16 mouse cellular contexts compared by ENCODE assay signal in genomic region chr10:79615860-79616259, GRCm38 (mm10). TPM values are rescaled to one million over a fixed set of nuclear protein-coding genes. Genes with fewer than 3 reads are reported as not detected.
A peak's percentile ranks its signal among the peaks of the same experiment; 100 is the strongest.
DNase-seq lines count a peak whose midpoint lies in the region; ATAC-seq and TF ChIP-seq lines count a peak whose summit lies in the region.
"Had no signal": no experiment of that assay in that cellular context is flagged by ENCODE, and none has a peak within 500 bp of the region (broad histone marks: within the 10 kb centered on the region; RNA-seq: fewer than 3 reads in every experiment).

No protein-coding gene starts in this region.

- H3K4me3 ChIP-seq in hindbrain, postnatal 0 days (ENCODE audit: low read length): no peak overlapping the region
- H3K4me3 ChIP-seq in hindbrain, embryonic 14.5 days (replicated peaks; ENCODE audit: low read length): no peak overlapping the region
- no peak overlapping the region for H3K4me3 ChIP-seq in intestine, postnatal 0 days (ENCODE audit: low read depth, low read length)

- TF ChIP-seq CTCF in hindbrain, postnatal 0 days (IDR thresholded peaks at IDR 0.05; ENCODE audit: low read depth): no peak
- TF ChIP-seq CTCF in intestine, postnatal 0 days (IDR thresholded peaks at IDR 0.05; ENCODE audit: low read depth): no peak

- H3K4me1 ChIP-seq in hindbrain, postnatal 0 days (ENCODE audit: insufficient read depth, low read length): peaks cover 17% of the 10 kb centered on the region
- peaks cover 20% of the 10 kb centered on the region for H3K4me1 ChIP-seq in hindbrain, embryonic 14.5 days (replicated peaks; ENCODE audit: control insufficient read depth, insufficient read depth, low read length)
- H3K4me1 ChIP-seq in intestine, postnatal 0 days (replicated peaks; ENCODE audit: control insufficient read depth, insufficient read depth, low read length): no peaks in the 10 kb centered on the region; the same call in none of the 2 replicates

- peak; percentile 70 for DNase-seq in hindbrain, postnatal 0 days (ENCODE audit: low spot score)
- DNase-seq in hindbrain, embryonic 14.5 days (ENCODE audit: low spot score): no peak
- peak; percentile 44 for DNase-seq in R1 (ENCODE audit: low read depth, low spot score)
- peak; percentile 58 for DNase-seq in cerebellum, adult 9-10 months
- DNase-seq in urinary bladder, adult 18-20 months (ENCODE audit: low spot score in 2 of 2): no peak
- DNase-seq in spleen, postnatal 14 days (ENCODE audit: low spot score in 2 of 2): no peak
- DNase-seq: heart, postnatal 10 days; kidney, adult 8-10 months; lung, postnatal 14 days had no signal

- H3K27ac ChIP-seq in hindbrain, postnatal 0 days: 0 out of 2 replicates have a peak overlapping the region, but pooled peaks have one; percentile 16
- no peak overlapping the region for H3K27ac ChIP-seq in hindbrain, embryonic 14.5 days
- H3K27ac ChIP-seq in intestine, postnatal 0 days (ENCODE audit: low read depth, low read length): no peak overlapping the region

- 9% methylated on average over 8 of the region's 8 CpGs for WGBS in hindbrain, postnatal 0 days
- 7% methylated on average over 8 of the region's 8 CpGs for WGBS in hindbrain, embryonic 14.5 days
- WGBS in intestine, postnatal 0 days: 8% methylated on average over 8 of the region's 8 CpGs

- H3K9me3 ChIP-seq in hindbrain, postnatal 0 days (ENCODE audit: low read length): no peaks in the 10 kb centered on the region
- H3K9me3 ChIP-seq in hindbrain, embryonic 14.5 days (ENCODE audit: control insufficient read depth, low read length): no peaks in the 10 kb centered on the region
- H3K9me3 ChIP-seq in intestine, postnatal 0 days (ENCODE audit: control insufficient read depth): no peaks in the 10 kb centered on the region

- no peak for ATAC-seq in hindbrain, postnatal 0 days
- ATAC-seq in hindbrain, embryonic 14.5 days (ENCODE audit: low FRiP score): no peak
- 0 out of 2 replicates have a peak, but pooled peaks have one; percentile 7 for ATAC-seq in intestine, postnatal 0 days

- H3K9ac ChIP-seq in hindbrain, postnatal 0 days (replicated peaks; ENCODE audit: low read length): 0 out of 2 replicates have a peak overlapping the region, but pooled peaks have one; percentile 13
- H3K9ac ChIP-seq in hindbrain, embryonic 14.5 days: no peak overlapping the region
- no peak overlapping the region for H3K9ac ChIP-seq in intestine, postnatal 0 days (ENCODE audit: low read depth, low read length)

- no peaks in the 10 kb centered on the region for H3K36me3 ChIP-seq in hindbrain, postnatal 0 days (ENCODE audit: insufficient read depth, low read length)
- H3K36me3 ChIP-seq in hindbrain, embryonic 14.5 days (replicated peaks; ENCODE audit: control insufficient read depth, insufficient read depth): peaks cover 6% of the 10 kb centered on the region
- no peaks in the 10 kb centered on the region for H3K36me3 ChIP-seq in intestine, postnatal 0 days (ENCODE audit: control insufficient read depth, insufficient read depth)

- no peak overlapping the region for H3K4me2 ChIP-seq in hindbrain, postnatal 0 days (ENCODE audit: low read depth, low read length)
- H3K4me2 ChIP-seq in hindbrain, embryonic 14.5 days (replicated peaks): no peak overlapping the region
- no peak overlapping the region for H3K4me2 ChIP-seq in intestine, postnatal 0 days (replicated peaks; ENCODE audit: low read depth)

- H3K27me3 ChIP-seq in hindbrain, postnatal 0 days (ENCODE audit: insufficient read depth, low read length): 0 out of 2 replicates have a peak, but pooled peaks cover 10% of the 10 kb centered on the region
- peaks cover 20% of the 10 kb centered on the region for H3K27me3 ChIP-seq in hindbrain, embryonic 14.5 days (ENCODE audit: control insufficient read depth, insufficient read depth, low read length)
- H3K27me3 ChIP-seq in intestine, postnatal 0 days (replicated peaks; ENCODE audit: control insufficient read depth, insufficient read depth, low read length): peaks cover 19% of the 10 kb centered on the region

RNA-seq across cellular contexts. Expression of gene C2cd4c, which starts 2.0 kb away (rescaled TPM):
- total RNA-seq in hindbrain, postnatal 0 days (2014; rRNA removed): 31.9 and 37.6 TPM in 2 replicates
- polyA plus RNA-seq in hindbrain, postnatal 0 days (2015; fragmentation: Nextera tagmentation; extraction: Ambion mirVana): 1.0 and 1.1 TPM in 2 replicates
- polyA plus RNA-seq in hindbrain, embryonic 14.5 days (2014; fragmentation: Nextera tagmentation; extraction: Ambion mirVana): 0.99 and 1.2 TPM in 2 replicates
- 0.05 TPM in 2 replicates for polyA plus RNA-seq in intestine, postnatal 0 days (2015; fragmentation: Nextera tagmentation; extraction: Ambion mirVana)
- total RNA-seq: granulocyte monocyte progenitor cell, adult 5-6 weeks; heart, postnatal 10 days had no signal

RNA-seq across cellular contexts. Expression of gene Shc2, which starts 21.9 kb away (rescaled TPM):
- 66.2 and 67.9 TPM in 2 replicates for total RNA-seq in hindbrain, postnatal 0 days (2014; rRNA removed)
- 19.8 and 21.3 TPM in 2 replicates for polyA plus RNA-seq in hindbrain, postnatal 0 days (2015; fragmentation: Nextera tagmentation; extraction: Ambion mirVana)
- 19.8 and 20.8 TPM in 2 replicates for polyA plus RNA-seq in hindbrain, embryonic 14.5 days (2014; fragmentation: Nextera tagmentation; extraction: Ambion mirVana)
- 1.9 and 2.2 TPM in 2 replicates for polyA plus RNA-seq in intestine, postnatal 0 days (2015; fragmentation: Nextera tagmentation; extraction: Ambion mirVana)
- total RNA-seq: granulocyte monocyte progenitor cell, adult 5-6 weeks had no signal

RNA-seq across cellular contexts. Expression of gene Theg, which starts 28.7 kb away (rescaled TPM):
- total RNA-seq in hindbrain, postnatal 0 days (2014; rRNA removed): not detected in 2 replicates
- polyA plus RNA-seq in hindbrain, postnatal 0 days (2015; fragmentation: Nextera tagmentation; extraction: Ambion mirVana): not detected in 2 replicates
- not detected in 2 replicates for polyA plus RNA-seq in hindbrain, embryonic 14.5 days (2014; fragmentation: Nextera tagmentation; extraction: Ambion mirVana)
- not detected in 2 replicates for polyA plus RNA-seq in intestine, postnatal 0 days (2015; fragmentation: Nextera tagmentation; extraction: Ambion mirVana)
- total RNA-seq: adrenal gland, adult 18-20 months; granulocyte monocyte progenitor cell, adult 5-6 weeks; heart, postnatal 10 days; layer of hippocampus, postnatal 14 days had no signal
- polyA plus RNA-seq: limb, embryonic 14.5 days; stomach, embryonic 14.5 days; urinary bladder, adult 2 months had no signal

RNA-seq across cellular contexts. Expression of gene Odf3l2, which starts 29.7 kb away (rescaled TPM):
- 0.42 and 2.0 TPM in 2 replicates for total RNA-seq in hindbrain, postnatal 0 days (2014; rRNA removed)
- polyA plus RNA-seq in hindbrain, postnatal 0 days (2015; fragmentation: Nextera tagmentation; extraction: Ambion mirVana): 0.60 and 0.71 TPM in 2 replicates
- polyA plus RNA-seq in hindbrain, embryonic 14.5 days (2014; fragmentation: Nextera tagmentation; extraction: Ambion mirVana): 0.27 and 0.31 TPM in 2 replicates
- polyA plus RNA-seq in intestine, postnatal 0 days (2015; fragmentation: Nextera tagmentation; extraction: Ambion mirVana): not detected in 2 replicates
- total RNA-seq: adrenal gland, adult 18-20 months; granulocyte monocyte progenitor cell, adult 5-6 weeks; heart, postnatal 10 days had no signal
- polyA plus RNA-seq: urinary bladder, adult 2 months had no signal

RNA-seq across cellular contexts. Expression of gene Madcam1, which starts 48.5 kb away (rescaled TPM):
- 0.90 and 2.1 TPM in 2 replicates for total RNA-seq in hindbrain, postnatal 0 days (2014; rRNA removed)
- polyA plus RNA-seq in hindbrain, postnatal 0 days (2015; fragmentation: Nextera tagmentation; extraction: Ambion mirVana): 0.98 and 1.4 TPM in 2 replicates
- polyA plus RNA-seq in hindbrain, embryonic 14.5 days (2014; fragmentation: Nextera tagmentation; extraction: Ambion mirVana): 0.68 and 1.2 TPM in 2 replicates
- polyA plus RNA-seq in intestine, postnatal 0 days (2015; fragmentation: Nextera tagmentation; extraction: Ambion mirVana): 15.6 and 16.9 TPM in 2 replicates
- total RNA-seq: adrenal gland, adult 18-20 months; granulocyte monocyte progenitor cell, adult 5-6 weeks had no signal
- polyA plus RNA-seq: urinary bladder, adult 2 months had no signal

Comparison
In these comparisons a context has a peak if more than half of its experiments do, and no peak if none do; other contexts are left out.
1. DNase-seq: peak in hindbrain, postnatal 0 days (single experiment), R1 (single experiment) and cerebellum, adult 9-10 months (single experiment); none in hindbrain, embryonic 14.5 days (single experiment), urinary bladder, adult 18-20 months (0 of 2) and spleen, postnatal 14 days (0 of 2).